Mouse (Mus musculus): ENCODE results near the gene Rapsn. TPM values are rescaled to one million over a fixed set of nuclear protein-coding genes. Genes with fewer than 3 reads are reported as not detected.
"Not testable (repeated sequence)": the region's sequence is repeated elsewhere in the genome, so short reads cannot be mapped to it uniquely, and the experiment has no call there.

The Rapsn gene
- polyA plus RNA-seq (2014; fragmentation: Nextera tagmentation; extraction: Ambion mirVana): 3.5 and 4.5 TPM in 2 replicates

DNA sequence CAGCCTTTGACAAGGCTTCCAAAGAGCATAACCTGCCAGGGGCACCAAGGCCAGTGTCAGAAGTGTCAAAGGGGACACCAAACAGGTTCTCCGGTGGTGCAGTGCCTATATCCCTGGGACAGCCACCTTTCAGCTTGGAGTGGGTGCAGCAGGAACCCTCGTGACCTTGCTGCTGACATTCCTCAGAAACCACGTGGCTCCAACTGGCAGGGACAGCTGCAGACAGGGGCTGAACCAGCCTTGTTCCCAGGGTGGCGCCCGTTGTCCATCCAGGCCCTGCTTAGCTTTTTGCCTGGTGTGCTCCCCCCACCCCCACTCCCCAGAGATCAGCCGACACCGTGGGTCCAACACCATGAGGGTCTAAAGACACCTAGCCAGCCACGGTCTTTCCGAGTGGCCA, at the start of gene Rapsn:
Gene Rapsn (plus strand): TSS at position 236 of the 400 bp plus-strand sequence.
- Histone ChIP-seq H3K4me3 (ENCODE audit: low read depth, low read length) (no peak within 1 kb of the TSS), H3K27me3 (ENCODE audit: control insufficient read depth, insufficient read depth, low read length) (no peaks in the 10 kb centered on the region), H3K27ac (replicated peaks; ENCODE audit: low read depth, low read length) (no peak within 1 kb of the TSS), H3K4me1 (ENCODE audit: control insufficient read depth, insufficient read depth, low read length) (no peaks in the 10 kb centered on the region), H3K9ac (replicated peaks; ENCODE audit: low read length) (no peak within 1 kb of the TSS; the same call in 1 of the 2 replicates), H3K4me2 (ENCODE audit: low read depth, low read length) (no peak within 1 kb of the TSS), H3K9me3 (replicated peaks; ENCODE audit: control insufficient read depth, low read length) (no peaks in the 10 kb centered on the region), H3K36me3 (replicated peaks; ENCODE audit: control insufficient read depth, insufficient read depth, low read depth, low read length) (no peaks in the 10 kb centered on the region)
- DNase-seq (ENCODE audit: low spot score) (no peak), ATAC-seq (replicated peaks; ENCODE audit: insufficient number of reproducible peaks, low FRiP score, low TSS enrichment, low read depth) (no peak)
- 73% methylated on average over 9 of the region's 9 CpGs for WGBS

DNA sequence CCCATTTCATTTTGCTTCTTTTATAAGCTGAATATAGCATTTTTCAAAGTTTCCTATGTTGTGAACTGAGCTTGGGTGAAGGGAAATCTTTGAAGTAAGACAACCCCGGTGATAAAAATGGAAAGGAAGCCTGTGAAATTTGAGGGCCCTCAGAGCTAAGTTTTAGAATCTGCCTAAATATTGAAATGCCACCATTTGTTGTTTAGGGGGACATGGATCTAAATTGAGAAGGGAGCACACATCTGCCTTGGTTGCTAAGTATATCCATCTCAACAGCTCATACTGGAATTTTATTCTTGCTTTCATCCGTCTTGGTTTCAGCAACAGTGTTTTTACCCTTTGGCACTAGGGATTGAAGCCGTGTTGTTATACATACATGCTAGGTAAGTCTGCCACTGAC, 49.4 kb upstream of the Rapsn start:
- DNase-seq (ENCODE audit: low spot score) (no peak), ATAC-seq (replicated peaks; ENCODE audit: insufficient number of reproducible peaks, low FRiP score, low TSS enrichment, low read depth) (no peak)
- no peaks in the 10 kb centered on the region for H3K36me3 ChIP-seq (replicated peaks; ENCODE audit: control insufficient read depth, insufficient read depth, low read depth, low read length)
- no peak overlapping the region for H3K4me2 ChIP-seq (ENCODE audit: low read depth, low read length)
- H3K9me3 ChIP-seq (replicated peaks; ENCODE audit: control insufficient read depth, low read length): no peaks in the 10 kb centered on the region
- H3K27me3 ChIP-seq (ENCODE audit: control insufficient read depth, insufficient read depth, low read length): no peaks in the 10 kb centered on the region
- H3K4me1 ChIP-seq (ENCODE audit: control insufficient read depth, insufficient read depth, low read length): no peaks in the 10 kb centered on the region
- WGBS: 87% methylated on average over 3 of the region's 3 CpGs
- no peak overlapping the region for H3K4me3 ChIP-seq (ENCODE audit: low read depth, low read length)
- no peak overlapping the region for H3K9ac ChIP-seq (replicated peaks; ENCODE audit: low read length)
- no peak overlapping the region for H3K27ac ChIP-seq (replicated peaks; ENCODE audit: low read depth, low read length)

DNA sequence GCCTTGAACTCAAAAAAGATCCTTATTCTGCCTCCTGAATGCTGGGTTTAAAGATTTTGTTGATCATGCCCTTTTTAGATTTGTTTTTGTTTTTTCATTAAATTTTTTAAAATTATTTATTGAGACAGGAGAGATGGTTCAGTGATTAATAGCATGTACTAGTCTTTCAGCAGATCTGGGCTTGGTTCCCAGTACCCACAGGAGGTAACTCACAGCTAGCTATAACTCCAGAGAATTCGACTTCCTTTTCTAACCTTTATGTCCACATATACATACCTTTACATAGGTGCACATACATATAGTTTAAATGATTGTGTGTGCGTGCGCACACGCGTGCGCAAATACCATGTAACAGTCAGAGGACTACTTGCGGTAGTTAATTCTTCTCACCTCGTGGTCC, 26.9 kb upstream of the Rapsn start:
- Histone ChIP-seq H3K9me3 (replicated peaks; ENCODE audit: control insufficient read depth, low read length) (no peaks in the 10 kb centered on the region), H3K27me3 (ENCODE audit: control insufficient read depth, insufficient read depth, low read length) (no peaks in the 10 kb centered on the region), H3K27ac (replicated peaks; ENCODE audit: low read depth, low read length) (no peak overlapping the region), H3K4me3 (ENCODE audit: low read depth, low read length) (no peak overlapping the region), H3K9ac (replicated peaks; ENCODE audit: low read length) (no peak overlapping the region), H3K36me3 (replicated peaks; ENCODE audit: control insufficient read depth, insufficient read depth, low read depth, low read length) (peaks cover 13% of the 10 kb centered on the region), H3K4me1 (ENCODE audit: control insufficient read depth, insufficient read depth, low read length) (no peaks in the 10 kb centered on the region), H3K4me2 (ENCODE audit: low read depth, low read length) (no peak overlapping the region)
- no peak for ATAC-seq (replicated peaks; ENCODE audit: insufficient number of reproducible peaks, low FRiP score, low TSS enrichment, low read depth)
- WGBS: 96% methylated on average over 8 of the region's 8 CpGs
- DNase-seq (ENCODE audit: low spot score): no peak

DNA sequence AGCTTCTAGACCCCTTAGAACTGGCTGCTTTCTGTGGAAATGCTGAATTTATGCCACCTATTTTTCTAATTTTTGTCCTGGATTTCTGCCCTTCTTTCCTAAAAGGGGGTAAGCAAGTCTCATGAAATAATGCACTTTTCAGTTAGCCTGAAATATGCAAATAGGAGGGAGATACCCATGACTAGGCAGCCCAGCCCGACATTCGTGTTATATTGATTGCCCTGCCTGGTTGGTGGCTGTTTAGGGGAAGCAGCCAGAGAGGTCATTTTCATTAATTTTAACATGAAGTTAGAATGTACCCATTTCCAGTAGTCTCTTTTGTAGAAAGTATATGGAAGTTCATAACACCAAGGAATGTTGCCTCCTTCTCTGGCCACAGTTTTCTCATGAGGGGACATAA, 21.5 kb upstream of the Rapsn start:
- 90% methylated on average over 2 of the region's 2 CpGs for WGBS
- DNase-seq (ENCODE audit: low spot score) (no peak), ATAC-seq (replicated peaks; ENCODE audit: insufficient number of reproducible peaks, low FRiP score, low TSS enrichment, low read depth) (no peak)
- Histone ChIP-seq H3K4me3 (ENCODE audit: low read depth, low read length) (no peak overlapping the region), H3K27ac (replicated peaks; ENCODE audit: low read depth, low read length) (no peak overlapping the region), H3K9me3 (replicated peaks; ENCODE audit: control insufficient read depth, low read length) (no peaks in the 10 kb centered on the region), H3K4me2 (ENCODE audit: low read depth, low read length) (no peak overlapping the region), H3K9ac (replicated peaks; ENCODE audit: low read length) (no peak overlapping the region), H3K27me3 (ENCODE audit: control insufficient read depth, insufficient read depth, low read length) (no peaks in the 10 kb centered on the region), H3K36me3 (replicated peaks; ENCODE audit: control insufficient read depth, insufficient read depth, low read depth, low read length) (no peaks in the 10 kb centered on the region; the same call in none of the 2 replicates), H3K4me1 (ENCODE audit: control insufficient read depth, insufficient read depth, low read length) (no peaks in the 10 kb centered on the region)

DNA sequence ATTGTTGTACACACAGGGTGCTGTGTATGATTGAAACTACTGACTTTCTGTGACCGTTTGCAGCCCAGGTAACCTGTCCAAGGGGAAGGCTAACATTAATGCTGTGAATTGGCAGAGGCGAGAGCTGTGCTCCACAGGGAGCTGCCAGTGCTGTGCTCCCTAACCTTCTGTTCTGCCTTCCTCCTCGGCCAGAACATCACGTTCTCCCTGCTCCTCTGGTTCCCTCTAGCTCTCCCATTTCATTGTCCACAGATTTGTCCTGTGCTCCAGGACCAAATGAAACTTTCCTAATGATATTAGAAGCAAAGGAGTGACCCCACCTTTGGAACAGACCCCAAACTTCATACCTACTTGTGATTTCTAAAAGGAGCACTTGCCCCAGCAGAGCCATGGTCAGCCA, 20.0 kb upstream of the Rapsn start:
- no peak overlapping the region for H3K27ac ChIP-seq (replicated peaks; ENCODE audit: low read depth, low read length)
- H3K9ac ChIP-seq (replicated peaks; ENCODE audit: low read length): no peak overlapping the region
- no peaks in the 10 kb centered on the region for H3K9me3 ChIP-seq (replicated peaks; ENCODE audit: control insufficient read depth, low read length)
- H3K4me1 ChIP-seq (ENCODE audit: control insufficient read depth, insufficient read depth, low read length): no peaks in the 10 kb centered on the region
- H3K4me3 ChIP-seq (ENCODE audit: low read depth, low read length): no peak overlapping the region
- ATAC-seq (replicated peaks; ENCODE audit: insufficient number of reproducible peaks, low FRiP score, low TSS enrichment, low read depth) (no peak), DNase-seq (ENCODE audit: low spot score) (no peak)
- H3K4me2 ChIP-seq (ENCODE audit: low read depth, low read length): no peak overlapping the region
- H3K27me3 ChIP-seq (ENCODE audit: control insufficient read depth, insufficient read depth, low read length): no peaks in the 10 kb centered on the region
- WGBS: 84% methylated on average over 4 of the region's 4 CpGs
- H3K36me3 ChIP-seq (replicated peaks; ENCODE audit: control insufficient read depth, insufficient read depth, low read depth, low read length): peaks cover 3% of the 10 kb centered on the region

DNA sequence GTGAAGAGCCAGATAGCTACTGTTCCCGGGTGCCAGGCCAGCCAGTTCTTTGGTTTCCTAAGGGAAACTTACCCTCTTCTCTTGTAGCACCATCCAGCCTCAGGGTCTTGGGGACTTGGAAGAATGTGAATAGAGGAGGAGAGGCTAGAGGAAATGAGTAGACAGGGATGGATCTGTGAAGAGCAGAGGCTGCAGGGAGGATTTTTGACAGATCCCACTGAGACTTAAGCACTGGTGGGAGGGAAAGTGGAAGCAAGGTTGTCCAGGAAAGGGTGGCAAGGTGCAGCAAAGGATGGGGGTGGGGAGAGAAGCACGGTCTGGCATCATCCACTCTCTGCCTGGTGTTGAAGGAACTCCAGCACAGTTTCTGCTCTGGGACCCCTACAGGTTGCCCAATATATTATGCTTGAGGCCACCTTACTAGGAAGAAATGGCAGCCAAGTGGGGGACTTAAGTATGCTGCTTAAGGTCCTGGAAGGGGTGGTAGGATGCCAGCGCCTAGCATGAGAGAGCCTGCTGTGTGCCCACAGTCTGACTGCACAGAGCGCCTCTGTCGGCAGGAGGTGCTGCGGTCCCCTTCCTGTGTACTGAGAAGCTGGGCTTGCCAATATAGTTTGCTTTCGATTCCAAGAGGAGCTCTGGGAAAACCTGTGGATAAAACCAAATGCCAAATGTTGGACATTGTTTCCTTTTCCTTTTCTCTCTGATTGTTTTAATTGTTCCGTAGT, 17.2 kb upstream of the Rapsn start:
- H3K36me3 ChIP-seq (replicated peaks; ENCODE audit: control insufficient read depth, insufficient read depth, low read depth, low read length): peaks cover 3% of the 10 kb centered on the region
- no peak overlapping the region for H3K9ac ChIP-seq (replicated peaks; ENCODE audit: low read length)
- H3K4me3 ChIP-seq (ENCODE audit: low read depth, low read length): no peak overlapping the region
- H3K9me3 ChIP-seq (replicated peaks; ENCODE audit: control insufficient read depth, low read length): no peaks in the 10 kb centered on the region
- ATAC-seq (replicated peaks; ENCODE audit: insufficient number of reproducible peaks, low FRiP score, low TSS enrichment, low read depth) (no peak), DNase-seq (ENCODE audit: low spot score) (no peak)
- H3K4me2 ChIP-seq (ENCODE audit: low read depth, low read length): no peak overlapping the region
- no peaks in the 10 kb centered on the region for H3K4me1 ChIP-seq (ENCODE audit: control insufficient read depth, insufficient read depth, low read length)
- H3K27me3 ChIP-seq (ENCODE audit: control insufficient read depth, insufficient read depth, low read length): no peaks in the 10 kb centered on the region
- no peak overlapping the region for H3K27ac ChIP-seq (replicated peaks; ENCODE audit: low read depth, low read length)
- 83% methylated on average over 8 of the region's 8 CpGs for WGBS

DNA sequence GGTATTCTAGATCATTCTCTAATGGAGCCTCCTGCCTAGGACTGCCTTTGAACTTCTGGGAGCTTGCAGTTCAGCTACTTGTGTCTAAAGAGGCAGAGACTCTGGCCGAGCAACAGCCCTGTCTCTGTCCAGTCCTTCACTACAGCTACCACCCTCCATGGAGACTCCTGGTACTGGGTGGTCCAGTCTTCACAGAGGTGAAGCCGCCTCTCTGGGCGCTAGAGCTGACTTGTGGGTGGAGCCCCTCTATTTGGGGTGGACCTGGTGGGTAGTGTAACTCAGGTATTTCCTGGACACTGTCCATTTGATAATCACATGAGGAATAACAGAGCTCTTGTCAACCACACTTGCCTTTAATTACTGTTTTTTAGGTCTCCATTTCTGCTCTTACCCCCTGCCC, 15.5 kb upstream of the Rapsn start:
- no peaks in the 10 kb centered on the region for H3K27me3 ChIP-seq (ENCODE audit: control insufficient read depth, insufficient read depth, low read length)
- no peak overlapping the region for H3K4me2 ChIP-seq (ENCODE audit: low read depth, low read length)
- H3K9ac ChIP-seq (replicated peaks; ENCODE audit: low read length): no peak overlapping the region
- no peaks in the 10 kb centered on the region for H3K4me1 ChIP-seq (ENCODE audit: control insufficient read depth, insufficient read depth, low read length)
- no peaks in the 10 kb centered on the region for H3K9me3 ChIP-seq (replicated peaks; ENCODE audit: control insufficient read depth, low read length)
- peaks cover 3% of the 10 kb centered on the region for H3K36me3 ChIP-seq (replicated peaks; ENCODE audit: control insufficient read depth, insufficient read depth, low read depth, low read length)
- ATAC-seq (replicated peaks; ENCODE audit: insufficient number of reproducible peaks, low FRiP score, low TSS enrichment, low read depth) (no peak; the same call in 1 of the 2 replicates), DNase-seq (ENCODE audit: low spot score) (no peak)
- no peak overlapping the region for H3K27ac ChIP-seq (replicated peaks; ENCODE audit: low read depth, low read length)
- 90% methylated on average over 3 of the region's 3 CpGs for WGBS
- no peak overlapping the region for H3K4me3 ChIP-seq (ENCODE audit: low read depth, low read length)

DNA sequence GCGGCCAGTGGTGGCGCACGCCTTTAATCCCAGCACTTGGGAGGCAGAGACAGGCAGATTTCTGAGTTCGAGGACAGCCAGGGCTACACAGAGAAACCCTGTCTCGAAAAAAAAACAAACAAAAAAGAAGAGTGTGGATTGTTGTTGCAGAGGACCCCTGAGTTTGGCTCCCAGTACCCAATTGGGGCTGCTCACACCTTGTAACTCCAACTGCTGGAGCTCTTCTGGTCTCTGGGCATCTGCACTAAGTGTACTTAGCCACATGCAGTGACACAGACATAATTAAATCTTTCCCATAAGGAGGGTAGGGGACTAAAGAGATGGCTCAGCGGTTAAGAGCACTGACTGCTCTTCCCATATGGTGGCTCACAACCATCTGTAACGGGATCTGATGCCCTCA, 13.2 kb upstream of the Rapsn start:
- not testable (repeated sequence) for H3K27me3 ChIP-seq (ENCODE audit: control insufficient read depth, insufficient read depth, low read length); H3K4me3 ChIP-seq (ENCODE audit: low read depth, low read length); H3K27ac ChIP-seq (replicated peaks; ENCODE audit: low read depth, low read length); H3K36me3 ChIP-seq (replicated peaks; ENCODE audit: control insufficient read depth, insufficient read depth, low read depth, low read length); H3K4me1 ChIP-seq (ENCODE audit: control insufficient read depth, insufficient read depth, low read length); H3K9me3 ChIP-seq (replicated peaks; ENCODE audit: control insufficient read depth, low read length); DNase-seq (ENCODE audit: low spot score); H3K9ac ChIP-seq (replicated peaks; ENCODE audit: low read length); H3K4me2 ChIP-seq (ENCODE audit: low read depth, low read length); ATAC-seq (replicated peaks; ENCODE audit: insufficient number of reproducible peaks, low FRiP score, low TSS enrichment, low read depth)
- 96% methylated on average over 7 of the region's 7 CpGs for WGBS

All from embryonic facial prominence, embryonic 11.5 days (tissue).